Mouse (Mus musculus) CH12.LX (cell line): ENCODE measurements at regions not wholly inside any gene's neighbourhood (a gene's known extent, or its start where the extent isn't known, plus 50 kb on each side); places are given as distances from the start of the nearest gene placed in this dataset.

ENCODE experiments used
- DNase-seq: peaks from one replicate; pipeline ENCODE4 v3.0.0-alpha.2; 2013; ENCODE audit errors: extremely low read depth
- H3K27ac ChIP-seq: 2 replicates; pipeline ENCODE4 v1.5.1; 2012; ENCODE audit warnings: low read depth, mild to moderate bottlenecking, control low read depth, moderate library complexity; ENCODE audit not compliant: insufficient read depth
- H3K27me3 ChIP-seq: replicated peaks from 2 replicates; pipeline ENCODE3; 2012; ENCODE audit warnings: inconsistent platforms
- H3K36me3 ChIP-seq, 2 experiments: replicated peaks in 1 of 2; 2 replicates each; pipeline versions ENCODE3 to v1.6.1; 2012; ENCODE audit warnings: inconsistent platforms in 1 of 2, low read length in 1 of 2, mild to moderate bottlenecking in 1 of 2, mixed read lengths in 1 of 2, moderate library complexity in 1 of 2; ENCODE audit not compliant: control insufficient read depth in 1 of 2, insufficient read depth in 1 of 2
- H3K4me1 ChIP-seq, 2 experiments: 2 replicates each; pipeline ENCODE4 v1.6.1; 2012; ENCODE audit warnings: inconsistent platforms in 1 of 2, moderate library complexity in 1 of 2; ENCODE audit not compliant: insufficient read depth in 2 of 2, control insufficient read depth in 1 of 2
- H3K4me2 ChIP-seq: 2 replicates; pipeline ENCODE4 v1.6.1; 2012; ENCODE audit warnings: low read depth, mild to moderate bottlenecking, control low read depth; ENCODE audit not compliant: poor library complexity, insufficient read depth, severe bottlenecking
- H3K4me3 ChIP-seq, 3 experiments: fragments of 150-350 bp in 1 of 3; sonication (generic) in 1 of 3; replicated peaks in 1 of 3; 2 replicates each; pipeline versions ENCODE3 to v1.5.1; 2011 to 2012; ENCODE audit warnings: low read depth in 2 of 3, low read length in 2 of 3, mild to moderate bottlenecking in 2 of 3, moderate library complexity in 2 of 3, control low read depth in 1 of 3, improper control_type of control experiment in 1 of 3, inconsistent platforms in 1 of 3, mixed read lengths in 1 of 3; ENCODE audit not compliant: poor library complexity in 1 of 3
- H3K79me2 ChIP-seq: replicated peaks from 2 replicates; pipeline ENCODE4 v1.6.1; 2012; ENCODE audit warnings: mild to moderate bottlenecking, moderate library complexity; ENCODE audit not compliant: control insufficient read depth, poor library complexity, insufficient read depth, severe bottlenecking; ENCODE audit errors: extremely low read depth
- H3K9ac ChIP-seq: 2 replicates; pipeline ENCODE4 v1.6.1; 2012; ENCODE audit warnings: low read depth, mild to moderate bottlenecking, control low read depth, moderate library complexity; ENCODE audit not compliant: insufficient read depth
- H3K9me3 ChIP-seq: replicated peaks from 2 replicates; pipeline ENCODE3; 2012; ENCODE audit warnings: low read length, inconsistent platforms, mixed read lengths
- CHD1 ChIP-seq: IDR thresholded peaks from 2 replicates; pipeline ENCODE4 v1.6.1; 2012; ENCODE audit warnings: low read depth, low read length, improper control_type of control experiment, inconsistent platforms
- CTCF ChIP-seq, 2 experiments: IDR thresholded peaks in 1 of 2; conservative IDR thresholded peaks in 1 of 2; 2 replicates each; pipeline ENCODE4 v1.5.1; 2011 to 2012; ENCODE audit warnings: low read depth in 2 of 2, low read length in 2 of 2, improper control_type of control experiment in 1 of 2, inconsistent platforms in 1 of 2, mild to moderate bottlenecking in 1 of 2, moderate library complexity in 1 of 2
- E2F4 ChIP-seq: IDR thresholded peaks from 2 replicates; pipeline ENCODE4 v1.6.1; 2011; ENCODE audit warnings: low read depth, low read length, improper control_type of control experiment; ENCODE audit not compliant: insufficient replicate concordance
- ELF1 ChIP-seq: IDR thresholded peaks from 2 replicates; pipeline ENCODE4 v1.6.1; 2014; ENCODE audit warnings: low read depth, mild to moderate bottlenecking, inconsistent platforms, low read length, improper control_type of control experiment
- EP300 ChIP-seq: IDR thresholded peaks from 2 replicates; pipeline ENCODE4 v1.6.1; 2011; ENCODE audit warnings: low read length, improper control_type of control experiment
- ETS1 ChIP-seq: conservative IDR thresholded peaks from 2 replicates; pipeline ENCODE4 v1.6.1; 2012; ENCODE audit warnings: low read depth, mild to moderate bottlenecking, inconsistent platforms, low read length, improper control_type of control experiment, moderate library complexity
- HCFC1 ChIP-seq: IDR thresholded peaks from 2 replicates; pipeline ENCODE4 v1.6.1; 2012; ENCODE audit warnings: low read depth, mild to moderate bottlenecking, inconsistent platforms, low read length, improper control_type of control experiment
- IRF4 ChIP-seq: IDR thresholded peaks from 2 replicates; pipeline ENCODE4 v1.6.1; 2014; ENCODE audit warnings: low read depth, mild to moderate bottlenecking, inconsistent platforms, low read length, improper control_type of control experiment
- JUND ChIP-seq: conservative IDR thresholded peaks from 2 replicates; pipeline ENCODE4 v1.6.1; 2011; ENCODE audit warnings: low read depth, low read length, improper control_type of control experiment
- KAT2A ChIP-seq: IDR thresholded peaks from 2 replicates; pipeline ENCODE4 v1.6.1; 2012; ENCODE audit warnings: low read length, improper control_type of control experiment, inconsistent platforms; ENCODE audit not compliant: insufficient replicate concordance
- MAFK ChIP-seq: IDR thresholded peaks from 2 replicates; pipeline ENCODE4 v1.6.1; 2011; ENCODE audit warnings: low read length, improper control_type of control experiment; ENCODE audit not compliant: insufficient replicate concordance
- MXI1 ChIP-seq: IDR thresholded peaks from 2 replicates; pipeline ENCODE4 v1.6.1; 2011; ENCODE audit warnings: mild to moderate bottlenecking, low read depth, low read length, improper control_type of control experiment
- NELFE ChIP-seq: IDR thresholded peaks from 2 replicates; pipeline ENCODE4 v1.6.1; 2011; ENCODE audit warnings: low read depth, low read length, improper control_type of control experiment
- PAX5 ChIP-seq: IDR thresholded peaks from 2 replicates; pipeline ENCODE4 v1.6.1; 2012; ENCODE audit warnings: low read length, inconsistent platforms, mixed read lengths
- RCOR1 ChIP-seq: conservative IDR thresholded peaks from 2 replicates; pipeline ENCODE4 v1.6.1; 2012; ENCODE audit warnings: low read depth, mild to moderate bottlenecking, inconsistent platforms, low read length, improper control_type of control experiment
- SIN3A ChIP-seq: IDR thresholded peaks from 2 replicates; pipeline ENCODE4 v1.6.1; 2012; ENCODE audit warnings: low read length, improper control_type of control experiment, inconsistent platforms
- SMC3 ChIP-seq: IDR thresholded peaks from 2 replicates; pipeline ENCODE4 v1.6.1; 2011; ENCODE audit warnings: low read depth, low read length, improper control_type of control experiment
- TBP ChIP-seq: conservative IDR thresholded peaks from 2 replicates; pipeline ENCODE4 v1.6.1; 2011; ENCODE audit warnings: low read depth, low read length, improper control_type of control experiment
- TCF12 ChIP-seq: IDR thresholded peaks from 2 replicates; pipeline ENCODE4 v1.6.1; 2014; ENCODE audit warnings: low read depth, mild to moderate bottlenecking, inconsistent platforms, low read length, improper control_type of control experiment
- UBTF ChIP-seq: IDR thresholded peaks from 2 replicates; pipeline ENCODE4 v1.6.1; 2012; ENCODE audit warnings: low read depth, mild to moderate bottlenecking, inconsistent platforms, low read length, improper control_type of control experiment, moderate library complexity
- USF1 ChIP-seq: IDR thresholded peaks from 2 replicates; pipeline ENCODE4 v1.6.1; 2014; ENCODE audit warnings: low read depth, mild to moderate bottlenecking, inconsistent platforms, low read length, improper control_type of control experiment
- ZC3H11A ChIP-seq: IDR thresholded peaks from 2 replicates; pipeline ENCODE4 v1.6.1; 2012; ENCODE audit warnings: low read depth, mild to moderate bottlenecking, inconsistent platforms, low read length, improper control_type of control experiment
- ZKSCAN1 ChIP-seq: IDR thresholded peaks from 2 replicates; pipeline ENCODE4 v1.6.1; 2012; ENCODE audit warnings: low read depth, inconsistent platforms, low read length, improper control_type of control experiment, borderline replicate concordance
- ZMIZ1 ChIP-seq: IDR thresholded peaks from 2 replicates; pipeline ENCODE4 v1.6.1; 2012; ENCODE audit warnings: low read depth, mild to moderate bottlenecking, inconsistent platforms, low read length, improper control_type of control experiment
- dilution Hi-C: fragments of 300-500 bp; cut with MboI; formaldehyde crosslinking; loops from 2 replicates; pipeline ENCODE4 v1.14.3; 2020; ENCODE audit warnings: low sequenced_read_pairs; ENCODE audit not compliant: extremely low pct_unique_long_range_greater_than_20kb, extremely low pct_ligation_motif_present
- in situ Hi-C: fragments of 300-500 bp; cut with MboI; formaldehyde crosslinking; loops from 3 replicates; pipeline ENCODE4 v1.14.3; 2019; ENCODE audit warnings: low sequenced_read_pairs, low pct_ligation_motif_present, low pct_unique_long_range_greater_than_20kb, mixed read lengths

DNA sequence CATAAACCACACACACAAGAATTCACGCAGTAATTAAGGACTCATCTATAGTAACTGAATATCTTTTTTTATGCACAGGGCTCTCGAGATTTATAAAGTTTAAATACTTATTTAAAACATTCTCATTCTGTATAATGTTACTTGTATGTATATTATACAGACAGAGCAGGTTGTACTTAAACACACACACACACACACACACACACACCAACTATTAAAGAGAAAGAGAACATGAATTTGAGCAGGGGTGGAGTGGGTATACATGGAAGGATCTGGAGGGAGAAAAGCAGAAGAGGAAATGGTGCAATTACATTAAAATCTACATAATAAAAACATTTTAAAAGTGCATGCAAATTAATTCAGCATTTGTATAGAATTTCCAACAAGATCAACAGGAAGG, 518.8 kb downstream of the Lmo7 start:
- Histone ChIP-seq H3K27ac (no peak overlapping the region), H3K9ac (no peak overlapping the region), H3K4me1 (no peaks in the 10 kb centered on the region), H3K79me2 (no peaks in the 10 kb centered on the region), H3K36me3 (no peaks in the 10 kb centered on the region), H3K4me3 (no peak overlapping the region), H3K9me3 (no peaks in the 10 kb centered on the region), H3K27me3 (no peaks in the 10 kb centered on the region), H3K4me2 (no peak overlapping the region)
- in situ Hi-C loops: no loop called here
- DNase-seq: no peak
- no peak for TF ChIP-seq USF1
- no peak for TF ChIP-seq MXI1
- TF ChIP-seq IRF4: no peak
- TF ChIP-seq TCF12: no peak
- TF ChIP-seq NELFE: no peak
- TF ChIP-seq CHD1: no peak
- no peak for TF ChIP-seq ZC3H11A
- TF ChIP-seq KAT2A: no peak
- TF ChIP-seq SIN3A: no peak
- no peak for TF ChIP-seq PAX5
- TF ChIP-seq MAFK: no peak
- no peak for TF ChIP-seq E2F4
- no peak for TF ChIP-seq CTCF (conservative IDR thresholded peaks at IDR 0.05 in 1 of 2, IDR thresholded peaks at IDR 0.05 in 1 of 2; ENCODE audit: low read depth in 2 of 2, low read length in 2 of 2)
- TF ChIP-seq ZMIZ1: no peak
- no peak for TF ChIP-seq JUND
- TF ChIP-seq ELF1: no peak
- dilution Hi-C loops: no loop called here

- TF ChIP-seq IRF4 (no peak), ETS1 (no peak), UBTF (no peak), NELFE (no peak), TBP (no peak), HCFC1 (no peak), TCF12 (no peak), ZC3H11A (no peak), E2F4 (no peak), SMC3 (no peak), EP300 (no peak), KAT2A (no peak), MAFK (no peak), RCOR1 (no peak), ZKSCAN1 (no peak), JUND (no peak)
- Histone ChIP-seq H3K27ac (no peak overlapping the region), H3K79me2 (no peaks in the 10 kb centered on the region), H3K4me2 (no peak overlapping the region), H3K9me3 (no peaks in the 10 kb centered on the region), H3K9ac (no peak overlapping the region), H3K4me1 (no peaks in the 10 kb centered on the region), H3K36me3 (no peaks in the 10 kb centered on the region), H3K4me3 (no peak overlapping the region), H3K27me3 (no peaks in the 10 kb centered on the region)
- DNase-seq: no peak
- in situ Hi-C loops: no loop called here
- dilution Hi-C loops: no loop called here
Observed at GRCm38 (mm10) chr14:102248023-102248422, 518.3 kb downstream of the Lmo7 start.
